Mouse (Mus musculus): ENCODE results near the gene Zbtb42.

The Zbtb42 gene

GRCm38 (mm10) chr12:112661851-112662250 is 16.8 kb upstream of the Zbtb42 start:
- DNase-seq (ENCODE audit: low read depth) = no peak

GRCm38 (mm10) chr12:112663303-112663702 is 15.3 kb upstream of the Zbtb42 start:
- DNase-seq (ENCODE audit: low read depth) = no peak

- DNase-seq (ENCODE audit: low read depth) = no peak
Measured at GRCm38 (mm10) chr12:112663716-112664115, 14.9 kb upstream of the Zbtb42 start.

GRCm38 (mm10) chr12:112664124-112664523 is 14.5 kb upstream of the Zbtb42 start:
- DNase-seq (ENCODE audit: low read depth) = no peak

GRCm38 (mm10) chr12:112664656-112665055 is 14.0 kb upstream of the Zbtb42 start:
- DNase-seq (ENCODE audit: low read depth) = no peak

GRCm38 (mm10) chr12:112665445-112665844 is 13.2 kb upstream of the Zbtb42 start:
- peak; percentile 30 for DNase-seq (ENCODE audit: low read depth)

GRCm38 (mm10) chr12:112665881-112666544 is 12.6 kb upstream of the Zbtb42 start:
- DNase-seq (ENCODE audit: low read depth) = no peak

- no peak for DNase-seq (ENCODE audit: low read depth)
Measured at GRCm38 (mm10) chr12:112667619-112668297, 10.9 kb upstream of the Zbtb42 start.

GRCm38 (mm10) chr12:112670718-112671393 is 7.8 kb upstream of the Zbtb42 start:
- DNase-seq (ENCODE audit: low read depth) = no peak

GRCm38 (mm10) chr12:112671891-112672290 is 6.7 kb upstream of the Zbtb42 start:
- no peak for DNase-seq (ENCODE audit: low read depth)

GRCm38 (mm10) chr12:112672744-112673575 is 5.7 kb upstream of the Zbtb42 start:
- peak; percentile 64 for DNase-seq (ENCODE audit: low read depth)

- peak; percentile 41 for DNase-seq (ENCODE audit: low read depth)
Measured at GRCm38 (mm10) chr12:112673576-112674091, 5.0 kb upstream of the Zbtb42 start.

GRCm38 (mm10) chr12:112674132-112675011 is 4.3 kb upstream of the Zbtb42 start, which contains the start of gene Akt1:
Gene Akt1 (minus strand): TSS chr12:112674884.
- peak; percentile 94 for DNase-seq (ENCODE audit: low read depth)

- DNase-seq (ENCODE audit: low read depth) = peak; percentile 94
Measured at GRCm38 (mm10) chr12:112675245-112676035, 3.2 kb upstream of the Zbtb42 start.

- no peak for DNase-seq (ENCODE audit: low read depth)
Measured at GRCm38 (mm10) chr12:112677076-112677475, 1.6 kb upstream of the Zbtb42 start.

GRCm38 (mm10) chr12:112677943-112678554 is 579 bp upstream of the Zbtb42 start:
- no peak for DNase-seq (ENCODE audit: low read depth)

- DNase-seq (ENCODE audit: low read depth) = peak; percentile 48
Measured at GRCm38 (mm10) chr12:112679027-112679996, 684 bp downstream of the Zbtb42 start.

- no peak for DNase-seq (ENCODE audit: low read depth)
Measured at GRCm38 (mm10) chr12:112683351-112683750, 4.7 kb downstream of the Zbtb42 start.
